Mouse (Mus musculus): ENCODE measurements around the gene Itsn1. TPM values are rescaled to one million over a fixed set of nuclear protein-coding genes. Genes with fewer than 3 reads are reported as not detected.
A peak's percentile ranks its signal among the peaks of the same experiment; 100 is the strongest.

Itsn1 gene
- polyA plus RNA-seq, 1 experiment, result 68.7 TPM

- peak; percentile 76 for TF ChIP-seq CTCF (IDR thresholded peaks at IDR 0.05; ENCODE audit: borderline replicate concordance, insufficient read depth, low read depth, low read length)
- TF ChIP-seq POLR2A (IDR thresholded peaks at IDR 0.05; ENCODE audit: borderline replicate concordance, insufficient read depth, low read length), result no peak
- H3K27ac ChIP-seq (ENCODE audit: insufficient read depth, low read length), result no peak overlapping the region
- H3K27me3 ChIP-seq (ENCODE audit: control insufficient read depth, insufficient read depth, low read length), result no peaks in the 10 kb centered on the region
- 30% methylated on average over 11 of the region's 11 CpGs for WGBS
- DNase-seq, result peak; percentile 53 to 61
- H3K4me1 ChIP-seq (ENCODE audit: control insufficient read depth, insufficient read depth, low read length), result peaks cover 4% of the 10 kb centered on the region
- H3K4me3 ChIP-seq (replicated peaks; ENCODE audit: insufficient read depth, low read depth, low read length), result no peak overlapping the region
Measured at GRCm38 (mm10) chr16:91838771-91839170, 109.7 kb downstream of the Itsn1 start.

DNA sequence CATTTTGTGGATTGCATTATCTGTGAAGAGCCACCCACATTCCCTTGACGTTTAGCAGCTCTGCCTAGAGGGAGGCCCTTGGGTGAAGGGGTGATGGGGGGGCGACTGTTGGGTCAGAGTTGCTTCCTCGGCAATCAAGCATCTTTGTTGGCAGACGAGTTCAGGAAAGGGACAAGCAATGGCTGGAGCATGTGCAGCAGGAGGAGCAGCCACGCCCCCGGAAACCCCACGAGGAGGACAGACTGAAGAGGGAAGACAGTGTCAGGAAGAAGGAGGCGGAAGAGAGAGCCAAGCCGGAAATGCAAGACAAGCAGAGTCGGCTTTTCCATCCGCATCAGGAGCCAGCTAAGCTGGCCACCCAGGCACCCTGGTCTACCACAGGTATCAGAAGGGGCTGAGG, 110.4 kb downstream of the Itsn1 start:
- WGBS, result 40% methylated on average over 11 of the region's 11 CpGs
- TF ChIP-seq CTCF (IDR thresholded peaks at IDR 0.05; ENCODE audit: borderline replicate concordance, insufficient read depth, low read depth, low read length) (no peak), POLR2A (IDR thresholded peaks at IDR 0.05; ENCODE audit: borderline replicate concordance, insufficient read depth, low read length) (no peak)

GRCm38 (mm10) chr16:91841026-91841630, 112.0 kb downstream of the Itsn1 start:
- H3K27ac ChIP-seq (ENCODE audit: insufficient read depth, low read length), result no peak overlapping the region
- peaks cover 4% of the 10 kb centered on the region for H3K4me1 ChIP-seq (ENCODE audit: control insufficient read depth, insufficient read depth, low read length)
- no peak for DNase-seq
- H3K4me3 ChIP-seq (replicated peaks; ENCODE audit: insufficient read depth, low read depth, low read length), result no peak overlapping the region
- TF ChIP-seq CTCF (IDR thresholded peaks at IDR 0.05; ENCODE audit: borderline replicate concordance, insufficient read depth, low read depth, low read length) (no peak), POLR2A (IDR thresholded peaks at IDR 0.05; ENCODE audit: borderline replicate concordance, insufficient read depth, low read length) (no peak)
- H3K27me3 ChIP-seq (ENCODE audit: control insufficient read depth, insufficient read depth, low read length), result no peaks in the 10 kb centered on the region
- WGBS, result 68% methylated on average over 14 of the region's 14 CpGs

More for the DNA sequence above, 110.4 kb downstream of the Itsn1 start:
- Histone ChIP-seq H3K27ac (ENCODE audit: insufficient read depth, low read length) (no peak overlapping the region), H3K4me1 (ENCODE audit: control insufficient read depth, insufficient read depth, low read length) (peaks cover 4% of the 10 kb centered on the region), H3K27me3 (ENCODE audit: control insufficient read depth, insufficient read depth, low read length) (no peaks in the 10 kb centered on the region), H3K4me3 (replicated peaks; ENCODE audit: insufficient read depth, low read depth, low read length) (no peak overlapping the region)
- no peak for DNase-seq

- 59% methylated on average over 10 of the region's 10 CpGs for WGBS
- 0 out of 2 replicates have a peak overlapping the region, but pooled peaks have one; percentile 30 for H3K27ac ChIP-seq (ENCODE audit: insufficient read depth, low read length)
Measured at GRCm38 (mm10) chr16:91846089-91846741, 117.1 kb downstream of the Itsn1 start.

DNA sequence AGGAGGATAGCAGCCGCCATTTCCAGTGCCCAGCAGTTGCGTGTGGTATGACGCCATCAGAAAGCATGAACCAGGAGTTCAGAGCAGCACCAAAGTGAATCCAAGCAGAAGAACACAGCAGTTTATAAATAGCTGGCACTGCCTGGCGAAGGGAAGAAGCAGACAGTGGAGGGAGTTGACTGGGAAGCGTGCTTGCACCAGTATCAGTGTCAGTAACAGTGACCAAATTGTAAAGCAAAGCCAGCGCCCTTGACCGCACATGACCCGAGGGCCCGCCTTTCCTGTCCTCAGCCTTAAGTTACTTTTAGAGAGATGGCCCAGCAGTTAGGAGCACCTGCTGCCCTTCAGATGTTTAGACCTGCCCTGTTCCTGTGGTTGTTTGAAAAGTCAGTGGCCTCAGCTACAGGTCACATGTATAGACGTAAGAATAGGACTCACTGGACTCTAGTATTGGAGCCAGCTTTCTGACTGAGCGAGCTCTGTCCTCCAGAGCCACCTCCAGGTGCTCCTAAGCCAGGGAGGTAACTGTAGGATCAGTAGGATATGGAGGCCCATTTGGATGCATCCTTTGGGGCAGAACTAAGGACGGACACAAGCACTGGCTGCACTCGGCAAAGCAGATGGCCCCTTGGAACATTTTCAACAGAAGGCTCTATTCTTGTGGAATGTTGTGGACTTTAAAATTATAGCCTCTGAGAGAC, 118.6 kb downstream of the Itsn1 start:
- peak overlapping the region; percentile 42 for H3K27ac ChIP-seq (ENCODE audit: insufficient read depth, low read length)
- DNase-seq, result peak; percentile 60 to 80
- no peaks in the 10 kb centered on the region for H3K27me3 ChIP-seq (ENCODE audit: control insufficient read depth, insufficient read depth, low read length)
- 51% methylated on average over 13 of the region's 13 CpGs for WGBS
- H3K4me3 ChIP-seq (replicated peaks; ENCODE audit: insufficient read depth, low read depth, low read length), result no peak overlapping the region
- peaks cover 25% of the 10 kb centered on the region for H3K4me1 ChIP-seq (ENCODE audit: control insufficient read depth, insufficient read depth, low read length)
- no peak for TF ChIP-seq CTCF (IDR thresholded peaks at IDR 0.05; ENCODE audit: borderline replicate concordance, insufficient read depth, low read depth, low read length)
- TF ChIP-seq POLR2A (IDR thresholded peaks at IDR 0.05; ENCODE audit: borderline replicate concordance, insufficient read depth, low read length), result no peak

More at GRCm38 (mm10) chr16:91846089-91846741, 117.1 kb downstream of the Itsn1 start:
- DNase-seq, result no peak
- TF ChIP-seq CTCF (IDR thresholded peaks at IDR 0.05; ENCODE audit: borderline replicate concordance, insufficient read depth, low read depth, low read length) (no peak), POLR2A (IDR thresholded peaks at IDR 0.05; ENCODE audit: borderline replicate concordance, insufficient read depth, low read length) (no peak)
- Histone ChIP-seq H3K4me3 (replicated peaks; ENCODE audit: insufficient read depth, low read depth, low read length) (no peak overlapping the region), H3K4me1 (ENCODE audit: control insufficient read depth, insufficient read depth, low read length) (peaks cover 21% of the 10 kb centered on the region), H3K27me3 (ENCODE audit: control insufficient read depth, insufficient read depth, low read length) (no peaks in the 10 kb centered on the region)

GRCm38 (mm10) chr16:91848505-91848904, 119.4 kb downstream of the Itsn1 start:
- 30% methylated on average over 9 of the region's 9 CpGs for WGBS
- H3K27me3 ChIP-seq (ENCODE audit: control insufficient read depth, insufficient read depth, low read length), result no peaks in the 10 kb centered on the region
- H3K4me3 ChIP-seq (replicated peaks; ENCODE audit: insufficient read depth, low read depth, low read length), result no peak overlapping the region
- H3K4me1 ChIP-seq (ENCODE audit: control insufficient read depth, insufficient read depth, low read length), result peaks cover 25% of the 10 kb centered on the region
- peak in 1 of 2 experiments; percentile 48 for DNase-seq
- TF ChIP-seq CTCF (IDR thresholded peaks at IDR 0.05; ENCODE audit: borderline replicate concordance, insufficient read depth, low read depth, low read length) (no peak), POLR2A (IDR thresholded peaks at IDR 0.05; ENCODE audit: borderline replicate concordance, insufficient read depth, low read length) (no peak)
- H3K27ac ChIP-seq (ENCODE audit: insufficient read depth, low read length), result peak overlapping the region; percentile 34

- Histone ChIP-seq H3K4me1 (ENCODE audit: control insufficient read depth, insufficient read depth, low read length) (peaks cover 25% of the 10 kb centered on the region), H3K27me3 (ENCODE audit: control insufficient read depth, insufficient read depth, low read length) (no peaks in the 10 kb centered on the region), H3K4me3 (replicated peaks; ENCODE audit: insufficient read depth, low read depth, low read length) (no peak overlapping the region), H3K27ac (ENCODE audit: insufficient read depth, low read length) (peak overlapping the region; percentile 34)
- DNase-seq, result no peak
- WGBS, result 86% methylated on average over 7 of the region's 7 CpGs
- TF ChIP-seq POLR2A (IDR thresholded peaks at IDR 0.05; ENCODE audit: borderline replicate concordance, insufficient read depth, low read length) (no peak), CTCF (IDR thresholded peaks at IDR 0.05; ENCODE audit: borderline replicate concordance, insufficient read depth, low read depth, low read length) (no peak)
Measured at GRCm38 (mm10) chr16:91848906-91849603, 120.0 kb downstream of the Itsn1 start.

Measured in cerebellum, adult 2 months (tissue).